Mouse (Mus musculus) WW6 (cell line): Measurements from ENCODE around the gene Fscn3.

Experiments
- DNase-seq: peaks from one replicate; pipeline ENCODE4 v3.0.0-alpha.2; 2013; ENCODE audit warnings: low read depth, low spot score

Gene Fscn3

GRCm38 (mm10) chr6:28427096-28427839 lies at the start of gene Fscn3:
Fscn3 (plus strand) TSS chr6:28427789.
- no peak for DNase-seq

- no peak for DNase-seq
Observed at GRCm38 (mm10) chr6:28381983-28382382, 45.6 kb upstream of the Fscn3 start.

GRCm38 (mm10) chr6:28385169-28385568 lies 42.4 kb upstream of the Fscn3 start:
- no peak for DNase-seq

- no peak for DNase-seq
Observed at GRCm38 (mm10) chr6:28389038-28389437, 38.6 kb upstream of the Fscn3 start.

GRCm38 (mm10) chr6:28396051-28396852 lies 31.3 kb upstream of the Fscn3 start:
- DNase-seq = no peak

- DNase-seq = no peak
Observed at GRCm38 (mm10) chr6:28396853-28397457, 30.6 kb upstream of the Fscn3 start.

GRCm38 (mm10) chr6:28397681-28398203 lies 29.8 kb upstream of the Fscn3 start, which contains the start of gene Zfp800:
Zfp800 (minus strand) TSS chr6:28398005.
- no peak for DNase-seq

GRCm38 (mm10) chr6:28398726-28399125 lies 28.9 kb upstream of the Fscn3 start:
- DNase-seq = no peak

- peak; percentile 53 for DNase-seq
Observed at GRCm38 (mm10) chr6:28399791-28400190, 27.8 kb upstream of the Fscn3 start.

GRCm38 (mm10) chr6:28410053-28410452 lies 17.5 kb upstream of the Fscn3 start:
- no peak for DNase-seq

- DNase-seq = no peak
Observed at GRCm38 (mm10) chr6:28411236-28411635, 16.4 kb upstream of the Fscn3 start.

- DNase-seq = no peak
Observed at GRCm38 (mm10) chr6:28416981-28417380, 10.6 kb upstream of the Fscn3 start.

GRCm38 (mm10) chr6:28418449-28418848 lies 9.1 kb upstream of the Fscn3 start:
- DNase-seq = no peak

- DNase-seq = no peak
Observed at GRCm38 (mm10) chr6:28419673-28420072, 7.9 kb upstream of the Fscn3 start.

GRCm38 (mm10) chr6:28420361-28420760 lies 7.2 kb upstream of the Fscn3 start:
- no peak for DNase-seq

GRCm38 (mm10) chr6:28420865-28421264 lies 6.7 kb upstream of the Fscn3 start:
- no peak for DNase-seq

GRCm38 (mm10) chr6:28421469-28422000 lies 6.1 kb upstream of the Fscn3 start:
- peak; percentile 93 for DNase-seq

- DNase-seq = no peak
Observed at GRCm38 (mm10) chr6:28422651-28423290, 4.8 kb upstream of the Fscn3 start.

GRCm38 (mm10) chr6:28423313-28423712 lies 4.3 kb upstream of the Fscn3 start, which contains the start of gene Arf5:
Arf5 (plus strand) TSS chr6:28423560.
- DNase-seq = peak; percentile 40

- no peak for DNase-seq
Observed at GRCm38 (mm10) chr6:28423767-28424695, 3.6 kb upstream of the Fscn3 start.
